Mouse (Mus musculus) ES-E14 (cell line): Measurements from ENCODE around the gene Lcn12. TPM values are rescaled to one million over a fixed set of nuclear protein-coding genes. Genes with fewer than 3 reads are reported as not detected.

Source experiments
- DNase-seq: peaks from one replicate; pipeline ENCODE4 v3.0.0-alpha.2; 2013; ENCODE audit warnings: low read depth, low spot score
- H3K27ac ChIP-seq: 2 replicates; pipeline ENCODE4 v1.5.1; 2012; ENCODE audit warnings: low read depth, mild to moderate bottlenecking, low read length, moderate library complexity, mixed read lengths; ENCODE audit not compliant: poor library complexity, insufficient read depth, severe bottlenecking
- H3K36me3 ChIP-seq: 2 replicates; pipeline ENCODE4 v1.6.1; 2012; ENCODE audit warnings: mild to moderate bottlenecking, low read length, moderate library complexity, mixed read lengths; ENCODE audit not compliant: control insufficient read depth, poor library complexity, insufficient read depth, severe bottlenecking
- H3K4me1 ChIP-seq, 2 experiments: fragments of 150-350 bp in 1 of 2; sonication (generic) in 1 of 2; 2 replicates each; pipeline ENCODE4 v1.6.1; 2012; ENCODE audit warnings: low read length in 2 of 2, mild to moderate bottlenecking in 1 of 2, mixed read lengths in 1 of 2; ENCODE audit not compliant: control insufficient read depth in 2 of 2, insufficient read depth in 2 of 2, poor library complexity in 1 of 2
- H3K4me3 ChIP-seq, 2 experiments: fragments of 150-350 bp in 1 of 2; sonication (generic) in 1 of 2; 2 replicates each; pipeline ENCODE4 v1.5.1; 2012; ENCODE audit warnings: low read length in 2 of 2, low read depth in 1 of 2, mild to moderate bottlenecking in 1 of 2, mixed read lengths in 1 of 2; ENCODE audit not compliant: insufficient read depth in 1 of 2, poor library complexity in 1 of 2, severe bottlenecking in 1 of 2
- H3K9ac ChIP-seq: 2 replicates; pipeline ENCODE4 v1.6.1; 2012; ENCODE audit warnings: low read depth, mild to moderate bottlenecking, low read length, mixed read lengths; ENCODE audit not compliant: poor library complexity, insufficient read depth, severe bottlenecking
- H3K9me3 ChIP-seq: fragments of 150-350 bp; sonication (generic); 2 replicates; pipeline ENCODE4 v1.6.1; 2012; ENCODE audit warnings: low read depth, mild to moderate bottlenecking, low read length; ENCODE audit not compliant: control insufficient read depth, insufficient read depth
- CHD2 ChIP-seq: IDR thresholded peaks from 2 replicates; pipeline ENCODE4 v1.6.1; 2014; ENCODE audit warnings: mild to moderate bottlenecking, low read depth, low read length, inconsistent platforms
- HCFC1 ChIP-seq: IDR thresholded peaks from 2 replicates; pipeline ENCODE4 v1.6.1; 2012; ENCODE audit warnings: low read length, inconsistent platforms, borderline replicate concordance; ENCODE audit not compliant: insufficient read depth
- MAFK ChIP-seq: IDR thresholded peaks from 2 replicates; pipeline ENCODE4 v1.6.1; 2014; ENCODE audit warnings: mild to moderate bottlenecking, low read depth, low read length, inconsistent platforms; ENCODE audit not compliant: insufficient read depth
- ZC3H11A ChIP-seq: IDR thresholded peaks from 2 replicates; pipeline ENCODE4 v1.6.1; 2012; ENCODE audit warnings: low read depth, mild to moderate bottlenecking, inconsistent platforms, low read length, borderline replicate concordance
- ZNF384 ChIP-seq: IDR thresholded peaks from 2 replicates; pipeline ENCODE4 v1.6.1; 2012; ENCODE audit warnings: low read depth, low read length, inconsistent platforms
- in situ Hi-C, 2 experiments: fragments of 600-800 bp; cut with MboI; formaldehyde crosslinking; loops; one replicate each; pipeline ENCODE4 v1.15.1; 2025; ENCODE audit warnings: low sequenced_read_pairs in 2 of 2, inconsistent platforms in 1 of 2; ENCODE audit not compliant: unreplicated experiment in 2 of 2
- total RNA-seq: library from RNA; depleted of rRNA; stranded (reverse); fragments of 300-350 nt; gene quantifications from 2 replicates; pipeline ENCODE4 v1.2.3, GENCODE M21; 2012

Gene Lcn12
- total RNA-seq, 1 experiment: not detected

- H3K27ac ChIP-seq: no peak overlapping the region
- in situ Hi-C loops: no loop called here
- no peaks in the 10 kb centered on the region for H3K9me3 ChIP-seq
- H3K4me1 ChIP-seq: peaks cover 0 to 15% of the 10 kb centered on the region in 2 experiments; a peak in 1 of 4 replicates
- no peak for TF ChIP-seq MAFK
- TF ChIP-seq ZNF384: no peak
- TF ChIP-seq HCFC1: no peak
- no peak for TF ChIP-seq ZC3H11A
- no peak for TF ChIP-seq CHD2
- no peak overlapping the region for H3K9ac ChIP-seq
- peaks cover 1% of the 10 kb centered on the region; the same call in 1 of the 2 replicates for H3K36me3 ChIP-seq
- no peak overlapping the region for H3K4me3 ChIP-seq
- no peak for DNase-seq
Measured at GRCm38 (mm10) chr2:25497846-25498575, 4.3 kb upstream of the Lcn12 start.

- no peak for DNase-seq
- Histone ChIP-seq H3K27ac (no peak overlapping the region), H3K9ac (no peak overlapping the region), H3K4me1 (peaks cover 0 to 10% of the 10 kb centered on the region in 2 experiments; a peak in 1 of 4 replicates), H3K9me3 (no peaks in the 10 kb centered on the region), H3K36me3 (no peaks in the 10 kb centered on the region), H3K4me3 (no peak overlapping the region)
- TF ChIP-seq ZC3H11A: no peak
- TF ChIP-seq HCFC1: no peak
- in situ Hi-C loops: no loop called here
Measured at GRCm38 (mm10) chr2:25496462-25496861, 2.8 kb upstream of the Lcn12 start.

GRCm38 (mm10) chr2:25492988-25493387 lies 723 bp downstream of the Lcn12 start:
- Histone ChIP-seq H3K4me3 (no peak overlapping the region), H3K36me3 (no peaks in the 10 kb centered on the region), H3K9me3 (no peaks in the 10 kb centered on the region), H3K9ac (no peak overlapping the region), H3K4me1 (peaks cover 0 to 3% of the 10 kb centered on the region in 2 experiments; a peak in 1 of 4 replicates), H3K27ac (no peak overlapping the region)
- in situ Hi-C loops: no loop called here
- TF ChIP-seq ZNF384 (no peak), MAFK (no peak), ZC3H11A (no peak), CHD2 (no peak), HCFC1 (no peak)
- no peak for DNase-seq

- Histone ChIP-seq H3K9ac (no peak overlapping the region), H3K27ac (no peak overlapping the region), H3K4me1 (no peaks in the 10 kb centered on the region), H3K36me3 (no peaks in the 10 kb centered on the region), H3K9me3 (no peaks in the 10 kb centered on the region), H3K4me3 (no peak overlapping the region)
- TF ChIP-seq HCFC1 (no peak), ZNF384 (no peak), CHD2 (no peak), MAFK (no peak), ZC3H11A (no peak)
- in situ Hi-C loops: no loop called here
- DNase-seq: no peak
Measured at GRCm38 (mm10) chr2:25488671-25489068, 5.0 kb downstream of the Lcn12 start.
